Mouse (Mus musculus): Measurements from ENCODE around the gene Qrich1.

Gene Qrich1

DNA sequence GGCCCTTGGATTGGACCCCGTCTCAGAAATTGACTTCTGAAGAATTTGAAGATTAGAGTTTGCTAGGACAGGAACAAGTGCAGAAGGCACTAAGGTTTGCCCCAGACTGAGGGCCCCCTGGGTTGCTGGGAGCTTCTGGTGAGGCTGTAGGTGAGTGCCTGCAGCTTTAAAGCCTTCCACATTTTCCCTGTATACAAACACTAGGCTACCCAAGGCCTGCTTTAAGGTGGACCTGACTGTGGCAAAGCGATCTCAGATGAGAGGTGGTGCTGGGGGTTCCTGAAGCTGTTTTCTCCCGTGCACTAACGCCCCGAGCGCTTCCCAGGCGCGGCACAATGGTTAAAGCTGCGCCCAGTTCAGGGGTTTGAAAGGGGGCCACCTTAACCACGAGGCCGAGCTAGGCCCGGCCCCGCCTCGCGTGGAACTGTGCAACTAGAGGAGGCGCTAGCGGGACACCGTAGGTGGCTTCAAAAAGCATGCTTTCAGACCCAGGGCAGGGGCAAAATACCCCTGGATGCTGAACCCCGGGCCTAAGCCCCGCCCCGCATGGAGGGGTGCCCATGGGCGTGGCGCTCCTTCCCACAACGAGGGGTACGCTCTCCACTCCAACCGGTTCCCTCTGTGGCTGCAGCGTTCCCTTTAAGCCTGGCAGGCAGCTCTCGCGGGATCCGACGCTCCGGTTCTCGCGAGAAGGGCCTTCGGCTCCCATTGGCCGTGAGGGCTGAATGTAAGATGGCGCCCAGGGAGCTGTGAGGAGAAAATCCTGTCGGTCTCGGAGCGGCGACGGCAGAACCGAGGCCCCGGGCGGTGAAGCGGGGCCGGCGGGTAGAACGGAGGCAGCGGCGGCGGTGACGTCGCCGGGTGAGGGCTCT lies at the start of gene Qrich1:
Gene Qrich1 (plus strand): TSS at position 427 of the 872 bp plus-strand sequence.
- peak; percentile 98 for DNase-seq (ENCODE audit: low read depth, low spot score)

DNA sequence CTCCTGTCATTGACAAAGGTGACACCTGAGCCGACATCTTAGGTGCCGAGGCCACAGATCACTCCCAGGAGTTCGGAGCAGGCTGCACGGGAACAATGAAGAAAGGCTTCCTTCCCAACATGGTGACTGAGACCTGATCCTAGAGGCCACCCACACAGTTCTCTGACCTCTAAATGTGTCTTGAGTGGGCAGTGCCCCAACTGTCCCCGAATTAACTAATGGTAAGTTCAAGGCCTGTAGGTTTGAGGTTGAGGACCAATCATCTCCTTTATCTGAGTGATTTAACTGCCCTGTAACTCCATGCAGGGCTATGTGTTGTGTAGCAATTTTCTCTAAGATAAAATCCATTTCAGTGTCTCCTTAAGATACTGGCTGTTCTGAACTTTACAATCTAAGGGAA lies 47.2 kb upstream of the Qrich1 start:
- no peak for DNase-seq (ENCODE audit: low read depth, low spot score)

GRCm38 (mm10) chr9:108469845-108470244 lies 46.8 kb upstream of the Qrich1 start:
- no peak for DNase-seq (ENCODE audit: low read depth, low spot score)

- no peak for DNase-seq (ENCODE audit: low read depth, low spot score)
Measured at GRCm38 (mm10) chr9:108474528-108474927, 42.1 kb upstream of the Qrich1 start.

DNA sequence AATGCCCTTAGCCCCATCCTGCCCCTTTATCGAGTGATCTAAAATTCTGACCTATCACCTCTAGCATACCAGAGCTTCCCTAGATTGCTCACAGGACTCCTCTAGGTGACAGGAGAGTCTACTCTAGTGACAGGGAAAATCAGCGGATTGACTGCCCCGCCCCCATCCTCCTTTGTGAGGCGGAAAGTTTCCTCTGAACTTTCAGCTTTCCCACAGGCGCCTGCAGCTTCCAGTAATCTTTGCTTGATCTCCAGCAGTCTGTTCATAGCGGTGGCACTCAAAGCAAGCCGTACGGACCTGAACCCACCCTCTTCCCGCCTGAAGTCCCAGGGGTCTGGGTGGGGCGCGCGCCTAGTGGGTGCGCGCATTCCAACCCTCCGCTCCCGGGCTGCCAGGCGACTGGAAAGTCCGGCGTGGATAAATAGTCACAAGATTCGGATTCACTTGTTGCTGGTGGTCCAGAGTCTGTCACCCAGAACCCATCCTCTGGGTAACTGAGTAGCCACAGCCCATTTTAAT lies 37.9 kb upstream of the Qrich1 start:
- no peak for DNase-seq (ENCODE audit: low read depth, low spot score)

GRCm38 (mm10) chr9:108479241-108479640 lies 37.4 kb upstream of the Qrich1 start:
- DNase-seq (ENCODE audit: low read depth, low spot score): no peak

- no peak for DNase-seq (ENCODE audit: low read depth, low spot score)
Measured at GRCm38 (mm10) chr9:108479721-108480351, 36.8 kb upstream of the Qrich1 start, which contains the start of gene Lamb2. TSS of gene Lamb2 (plus strand) at chr9:108479736.

DNA sequence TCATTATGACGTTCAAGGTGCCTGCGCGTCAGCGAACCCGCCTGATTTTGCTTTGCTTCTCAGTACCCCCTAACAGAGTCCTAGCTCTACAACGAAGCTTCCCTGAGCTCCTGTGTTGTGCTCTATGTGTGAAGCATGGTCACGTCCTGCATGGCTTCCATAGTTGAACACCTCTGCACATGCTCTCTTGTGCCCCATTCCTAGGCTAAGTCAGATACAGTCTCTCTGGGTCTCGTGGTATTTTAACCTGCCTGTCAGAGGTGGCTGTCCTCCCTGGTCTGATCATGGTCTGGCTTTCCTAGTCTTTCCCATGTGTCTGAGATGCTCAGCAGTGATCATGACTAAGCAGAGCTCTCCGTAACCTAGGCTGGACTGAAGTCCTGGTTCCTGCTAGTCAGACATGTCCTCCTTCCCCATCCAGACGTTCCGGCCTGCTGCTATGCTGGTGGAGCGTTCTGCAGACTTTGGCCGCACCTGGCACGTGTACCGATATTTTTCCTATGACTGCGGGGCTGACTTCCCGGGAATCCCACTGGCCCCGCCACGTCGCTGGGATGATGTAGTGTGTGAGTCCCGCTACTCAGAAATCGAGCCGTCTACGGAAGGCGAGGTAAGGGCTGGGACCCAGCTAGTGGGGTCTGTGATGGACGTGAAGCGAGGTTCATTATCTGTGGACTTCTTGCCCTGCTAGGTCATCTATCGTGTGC lies 35.6 kb upstream of the Qrich1 start:
- no peak for DNase-seq (ENCODE audit: low read depth, low spot score)

- no peak for DNase-seq (ENCODE audit: low read depth, low spot score)
Measured at GRCm38 (mm10) chr9:108481520-108482210, 34.9 kb upstream of the Qrich1 start.

GRCm38 (mm10) chr9:108483051-108483790 lies 33.4 kb upstream of the Qrich1 start:
- DNase-seq (ENCODE audit: low read depth, low spot score): no peak

- DNase-seq (ENCODE audit: low read depth, low spot score): no peak
Measured at GRCm38 (mm10) chr9:108484021-108484420, 32.6 kb upstream of the Qrich1 start.

- DNase-seq (ENCODE audit: low read depth, low spot score): no peak
Measured at GRCm38 (mm10) chr9:108485301-108485875, 31.2 kb upstream of the Qrich1 start.

- no peak for DNase-seq (ENCODE audit: low read depth, low spot score)
Measured at GRCm38 (mm10) chr9:108486973-108487530, 29.6 kb upstream of the Qrich1 start.

- DNase-seq (ENCODE audit: low read depth, low spot score): no peak
Measured at GRCm38 (mm10) chr9:108488403-108488802, 28.2 kb upstream of the Qrich1 start.

- no peak for DNase-seq (ENCODE audit: low read depth, low spot score)
Measured at GRCm38 (mm10) chr9:108489215-108489614, 27.4 kb upstream of the Qrich1 start.

DNA sequence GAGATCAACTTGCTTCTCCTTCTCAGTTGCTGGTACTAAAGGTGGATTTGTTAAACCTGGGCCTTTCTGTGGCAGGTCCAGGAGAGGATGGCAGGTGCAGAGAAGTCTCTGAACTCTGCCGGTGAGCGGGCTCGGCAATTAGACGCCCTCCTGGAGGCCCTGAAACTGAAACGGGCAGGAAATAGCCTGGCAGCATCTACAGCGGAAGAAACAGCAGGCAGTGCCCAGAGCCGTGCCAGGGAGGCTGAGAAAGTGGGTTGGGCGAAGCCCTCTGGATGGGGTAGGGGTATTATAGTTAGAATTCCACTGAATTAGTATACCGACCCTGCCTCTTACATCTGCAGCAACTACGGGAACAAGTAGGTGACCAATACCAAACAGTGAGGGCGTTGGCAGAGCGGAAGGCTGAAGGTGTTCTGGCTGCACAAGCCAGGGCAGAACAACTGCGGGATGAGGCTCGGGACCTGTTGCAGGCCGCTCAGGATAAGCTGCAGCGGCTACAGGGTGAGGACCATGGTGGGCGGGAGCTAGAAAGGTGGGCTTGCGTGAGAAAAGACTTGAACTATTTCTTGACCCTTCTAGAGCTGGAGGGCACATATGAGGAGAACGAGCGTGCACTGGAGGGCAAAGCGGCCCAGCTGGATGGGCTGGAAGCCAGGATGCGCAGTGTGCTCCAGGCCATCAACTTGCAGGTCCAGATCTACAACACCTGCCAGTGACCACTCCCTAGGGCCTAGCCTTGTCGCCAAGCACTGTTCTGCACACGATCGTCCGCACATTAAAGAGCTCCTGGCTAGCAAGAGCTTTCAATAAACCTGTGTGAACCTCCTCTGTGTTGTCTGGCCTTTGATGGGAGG lies 26.7 kb upstream of the Qrich1 start:
- DNase-seq (ENCODE audit: low read depth, low spot score): peak; percentile 36

DNA sequence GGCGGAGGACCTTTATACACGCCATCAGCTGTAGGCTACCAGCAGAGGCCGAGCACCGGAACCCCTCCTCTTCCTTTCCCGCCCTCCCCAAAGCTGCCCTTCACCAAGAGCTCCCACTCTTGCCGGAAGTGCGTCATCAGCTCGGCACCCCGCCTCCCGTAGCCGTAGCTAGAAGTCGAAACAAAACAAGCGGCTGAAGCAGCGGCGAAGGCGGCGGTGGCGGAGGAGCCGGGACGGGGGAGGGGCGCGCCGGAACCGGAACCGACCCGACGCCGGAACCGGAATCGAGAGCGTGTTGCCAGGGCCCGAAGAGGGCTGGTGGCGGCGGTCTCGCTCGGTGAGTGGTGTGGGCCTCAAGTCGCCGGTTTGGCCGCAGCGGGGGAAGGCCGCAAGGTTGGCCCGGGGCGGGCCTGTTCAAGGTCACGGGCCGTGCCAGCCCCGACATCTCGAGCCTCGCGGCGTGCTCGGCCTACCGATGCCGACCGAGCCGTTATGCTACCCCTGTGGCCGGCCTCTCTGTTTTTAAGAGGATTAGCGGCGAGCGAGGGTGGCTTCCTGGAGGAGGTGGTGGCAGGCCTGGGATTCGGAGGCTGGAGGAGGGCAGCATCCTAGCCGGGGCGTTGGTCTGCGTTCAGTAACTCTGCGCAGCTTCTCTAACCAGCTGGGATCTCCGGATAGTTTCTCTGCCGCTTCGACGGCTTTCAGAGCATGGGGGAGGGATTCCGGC lies 25.9 kb upstream of the Qrich1 start, which contains the start of gene Usp19:
Gene Usp19 (plus strand): TSS at position 44 of the 727 bp plus-strand sequence.
- peak; percentile 98 for DNase-seq (ENCODE audit: low read depth, low spot score)

DNA sequence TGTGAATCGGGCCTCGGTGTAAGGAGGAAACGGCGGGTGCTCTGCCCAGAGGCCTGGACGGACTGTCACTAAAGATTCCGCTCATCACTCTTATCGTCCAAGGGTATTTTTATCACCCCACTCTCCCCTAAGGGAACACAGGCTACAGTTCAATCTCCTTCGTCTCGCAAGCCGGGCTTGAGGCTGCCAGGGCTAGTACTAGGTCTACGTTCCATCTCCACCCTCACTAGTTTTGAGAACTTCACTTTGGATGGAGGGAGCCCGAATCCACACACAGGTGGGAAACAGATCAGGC lies 25.4 kb upstream of the Qrich1 start:
- DNase-seq (ENCODE audit: low read depth, low spot score): no peak

All from CD4-positive helper T cell, adult 2 months (primary cell).